Mouse (Mus musculus) forebrain, embryonic 10.5 days (tissue): ENCODE measurements around the gene Map7d3. TPM values are rescaled to one million over a fixed set of nuclear protein-coding genes. Genes with fewer than 3 reads are reported as not detected.

Experiments used
- DNase-seq: peaks from one replicate; pipeline ENCODE4 v3.0.0-alpha.2; 2017; ENCODE audit warnings: low spot score; ENCODE audit errors: extremely low spot score
- H3K27ac ChIP-seq: fragments of 300-500 bp; sonication (generic); 2 replicates; pipeline ENCODE4 v1.5.1; 2016; ENCODE audit warnings: mild to moderate bottlenecking
- H3K27me3 ChIP-seq: fragments of 300-500 bp; sonication (generic); 2 replicates; pipeline ENCODE4 v1.6.1; 2016; ENCODE audit warnings: mild to moderate bottlenecking; ENCODE audit not compliant: poor library complexity, severe bottlenecking
- H3K36me3 ChIP-seq: fragments of 300-500 bp; sonication (generic); replicated peaks from 2 replicates; pipeline ENCODE4 v1.6.1; 2016; ENCODE audit warnings: mild to moderate bottlenecking, moderate library complexity
- H3K4me1 ChIP-seq: fragments of 300-500 bp; sonication (generic); 2 replicates; pipeline ENCODE4 v1.6.1; 2016
- H3K4me3 ChIP-seq: fragments of 300-500 bp; sonication (generic); 2 replicates; pipeline ENCODE4 v1.5.1; 2016; ENCODE audit warnings: mild to moderate bottlenecking, moderate library complexity
- H3K9me3 ChIP-seq: fragments of 300-500 bp; sonication (generic); 2 replicates; pipeline ENCODE4 v1.6.1; 2016; ENCODE audit warnings: mild to moderate bottlenecking, moderate library complexity
- WGBS: fragments of 180-500 bp; shearing (Covaris S2); methylation state at CpG from one replicate; pipeline ENCODE4 v1.1.7; 2016; 5-methylcytosine and 5-hydroxymethylcytosine counted together
- polyA plus RNA-seq: library from polyadenylated mRNA; unstranded; fragments of >200 nt; fragmentation: Nextera tagmentation; extraction: Ambion mirVana; gene quantifications from 2 replicates; pipeline ENCODE4 v1.2.1, GENCODE M21; 2016

Gene Map7d3
- 2.5 and 2.8 TPM in 2 replicates for polyA plus RNA-seq

DNA sequence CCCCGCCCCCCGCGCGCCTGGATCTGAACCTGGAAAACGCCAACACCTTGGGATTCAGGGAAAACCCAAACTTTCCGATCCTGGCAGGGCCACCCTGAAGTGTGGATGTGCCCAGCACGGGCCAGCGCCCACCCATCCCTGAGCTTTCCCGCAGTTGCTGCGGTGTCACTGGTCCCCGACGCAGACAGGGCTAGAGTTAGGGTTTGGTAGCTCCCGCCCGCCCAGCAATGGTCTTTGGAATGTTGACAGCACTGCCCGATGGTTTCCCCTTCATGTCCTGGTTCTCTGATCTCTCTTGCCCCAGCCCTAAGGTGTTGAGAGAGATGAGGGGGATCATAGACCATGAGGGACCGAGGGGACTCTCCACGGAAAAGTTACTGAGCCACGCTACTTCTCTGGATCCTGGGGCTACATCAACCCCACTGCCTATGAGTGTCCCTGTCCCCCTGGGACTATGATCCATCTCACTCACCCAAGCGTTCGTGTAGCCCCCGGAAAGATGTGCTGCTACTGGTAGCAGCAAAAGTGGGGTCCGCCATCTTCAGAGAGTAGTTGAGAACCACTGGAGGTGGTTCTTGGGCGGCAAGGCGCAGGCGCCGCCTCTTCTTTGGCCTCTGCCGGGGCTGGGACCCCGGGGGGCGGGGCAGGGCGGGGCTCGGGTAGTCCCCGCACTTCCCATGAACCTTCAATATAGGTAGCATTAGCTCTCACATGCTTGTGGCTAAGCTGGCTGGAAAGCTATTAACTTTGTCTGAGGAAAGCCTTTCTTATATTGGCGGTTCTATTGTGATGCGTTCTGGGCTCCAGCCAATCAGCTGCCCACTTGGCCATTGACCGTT lies at the start of gene Map7d3:
TSS of gene Map7d3 (minus strand) at position 562 of the 839 bp plus-strand sequence.
- H3K4me3 ChIP-seq, result peak within 1 kb of the TSS; percentile 59
- H3K9me3 ChIP-seq, result no peaks in the 10 kb centered on the region
- peaks cover 6% of the 10 kb centered on the region for H3K36me3 ChIP-seq
- no peaks in the 10 kb centered on the region for H3K4me1 ChIP-seq
- no peaks in the 10 kb centered on the region for H3K27me3 ChIP-seq
- peak within 1 kb of the TSS; percentile 54 for H3K27ac ChIP-seq
- DNase-seq, result peak; percentile 34
- 20% methylated on average over 35 of the region's 35 CpGs for WGBS

DNA sequence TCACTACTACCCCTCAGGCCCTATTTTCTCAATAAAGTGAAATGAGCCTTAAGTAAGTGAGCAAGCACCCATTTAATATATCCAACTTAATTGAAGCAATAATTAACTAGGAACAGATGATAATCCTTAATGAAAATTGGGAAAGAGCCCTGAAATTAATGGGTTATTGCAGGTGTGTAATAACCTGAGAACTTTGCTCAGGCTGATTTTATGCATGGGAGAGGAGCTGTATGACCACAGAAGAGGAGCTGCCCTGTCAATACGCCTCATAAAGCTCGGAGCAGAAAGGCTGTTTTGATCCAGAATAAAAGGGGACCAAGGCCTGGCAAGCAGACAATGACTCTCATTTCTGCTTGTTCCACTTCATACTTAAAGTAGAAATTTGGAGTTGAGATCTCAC lies 47.7 kb upstream of the Map7d3 start, which contains the start of gene Adgrg4:
TSS of gene Adgrg4 (plus strand) at position 301 of the 400 bp plus-strand sequence.
- no peak within 1 kb of the TSS for H3K27ac ChIP-seq
- no peaks in the 10 kb centered on the region for H3K9me3 ChIP-seq
- no peaks in the 10 kb centered on the region for H3K27me3 ChIP-seq
- H3K4me1 ChIP-seq, result no peaks in the 10 kb centered on the region
- no peak within 1 kb of the TSS for H3K4me3 ChIP-seq
- no peaks in the 10 kb centered on the region for H3K36me3 ChIP-seq
- 82% methylated on average over 2 of the region's 2 CpGs for WGBS
- no peak for DNase-seq

DNA sequence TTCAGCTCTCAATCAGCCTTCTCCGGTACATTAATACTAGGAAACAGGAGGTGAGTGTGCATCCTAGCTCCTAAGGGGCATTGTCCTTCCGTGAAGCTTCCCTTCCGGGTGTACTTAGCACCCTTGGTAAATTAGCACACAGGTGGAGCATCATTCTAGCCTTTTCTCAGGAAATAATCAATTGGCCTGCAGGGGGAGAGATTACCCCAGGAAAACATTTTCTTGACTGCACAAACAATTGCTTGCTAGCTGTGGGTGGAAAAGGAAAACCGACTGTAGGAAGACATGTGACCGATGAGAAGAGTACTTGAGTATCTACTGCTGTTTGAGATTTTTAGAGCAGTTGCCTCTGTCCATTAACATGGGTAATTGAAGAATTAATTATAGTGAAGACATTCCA lies 19.1 kb upstream of the Map7d3 start:
- no peak for DNase-seq
- Histone ChIP-seq H3K4me1 (no peaks in the 10 kb centered on the region), H3K36me3 (no peaks in the 10 kb centered on the region), H3K9me3 (no peaks in the 10 kb centered on the region), H3K27me3 (no peaks in the 10 kb centered on the region), H3K4me3 (no peak overlapping the region), H3K27ac (no peak overlapping the region)
- WGBS, result 83% methylated on average over 5 of the region's 5 CpGs

DNA sequence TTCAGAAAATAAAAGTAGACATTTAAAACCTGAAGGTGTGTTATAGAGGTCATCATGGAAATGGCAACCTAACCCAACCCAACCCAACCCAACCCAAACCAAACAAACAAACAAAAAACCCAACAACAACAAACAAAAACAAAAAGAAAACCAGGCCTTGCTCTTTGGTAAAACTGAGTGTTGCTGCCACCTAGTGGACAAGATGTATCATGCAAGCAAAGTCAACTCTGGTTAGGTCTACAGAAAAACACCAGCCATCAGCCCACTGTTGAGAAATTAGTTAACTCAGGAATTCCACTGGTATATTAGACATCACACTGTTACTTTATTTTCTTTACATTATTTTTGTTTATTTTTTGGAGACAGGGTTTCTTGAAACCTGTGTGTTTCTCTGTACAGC lies 17.2 kb upstream of the Map7d3 start:
- Histone ChIP-seq H3K36me3 (no peaks in the 10 kb centered on the region), H3K4me1 (no peaks in the 10 kb centered on the region), H3K27ac (no peak overlapping the region), H3K27me3 (no peaks in the 10 kb centered on the region), H3K4me3 (no peak overlapping the region), H3K9me3 (no peaks in the 10 kb centered on the region)
- DNase-seq, result peak; percentile 19

DNA sequence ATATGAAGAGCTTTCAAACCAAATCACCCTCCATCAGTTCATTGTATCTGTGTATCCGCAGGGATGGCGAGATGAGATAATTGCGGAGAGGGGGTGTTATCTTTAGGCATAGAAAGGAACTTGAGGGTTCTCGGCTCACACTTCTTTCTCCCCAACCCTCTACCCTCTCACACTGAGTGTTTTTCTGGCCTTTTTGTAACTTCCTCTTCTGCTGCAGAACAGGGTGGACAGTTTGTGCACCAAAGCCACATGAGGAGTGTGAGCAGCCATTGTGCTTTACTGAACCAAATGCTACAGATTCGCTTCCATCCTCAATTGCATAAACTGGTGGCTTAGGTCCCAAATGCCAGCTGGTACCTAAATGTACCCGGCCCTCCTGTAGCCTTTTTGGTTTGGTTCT lies 13.7 kb upstream of the Map7d3 start:
- Histone ChIP-seq H3K4me3 (no peak overlapping the region), H3K27me3 (no peaks in the 10 kb centered on the region), H3K9me3 (no peaks in the 10 kb centered on the region), H3K27ac (no peak overlapping the region), H3K4me1 (no peaks in the 10 kb centered on the region), H3K36me3 (no peaks in the 10 kb centered on the region)
- DNase-seq, result no peak
- WGBS, result 88% methylated on average over 6 of the region's 6 CpGs

DNA sequence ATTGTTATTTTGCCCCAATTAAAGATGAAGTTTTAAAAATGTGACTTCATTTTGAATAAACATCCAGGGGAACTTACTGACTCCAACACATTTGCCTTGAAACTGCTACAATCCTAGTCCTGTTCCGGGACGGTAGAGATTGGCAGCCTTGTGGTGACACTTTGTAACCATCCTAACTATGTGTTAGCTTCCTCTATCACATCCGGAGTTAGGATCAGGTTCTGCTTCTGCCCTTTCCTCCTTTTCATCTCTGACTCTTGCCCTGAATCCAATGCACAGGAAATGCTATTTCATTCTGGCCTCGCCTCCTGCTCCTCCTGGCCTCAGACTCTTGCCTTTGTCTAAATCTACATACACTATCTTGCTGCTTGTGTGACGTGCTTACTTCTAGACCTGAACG lies 5.4 kb upstream of the Map7d3 start:
- WGBS, result 85% methylated on average over 6 of the region's 6 CpGs
- H3K4me3 ChIP-seq, result no peak overlapping the region
- no peaks in the 10 kb centered on the region for H3K27me3 ChIP-seq
- DNase-seq, result no peak
- no peak overlapping the region for H3K27ac ChIP-seq
- H3K9me3 ChIP-seq, result no peaks in the 10 kb centered on the region
- H3K36me3 ChIP-seq, result no peaks in the 10 kb centered on the region
- no peaks in the 10 kb centered on the region for H3K4me1 ChIP-seq

DNA sequence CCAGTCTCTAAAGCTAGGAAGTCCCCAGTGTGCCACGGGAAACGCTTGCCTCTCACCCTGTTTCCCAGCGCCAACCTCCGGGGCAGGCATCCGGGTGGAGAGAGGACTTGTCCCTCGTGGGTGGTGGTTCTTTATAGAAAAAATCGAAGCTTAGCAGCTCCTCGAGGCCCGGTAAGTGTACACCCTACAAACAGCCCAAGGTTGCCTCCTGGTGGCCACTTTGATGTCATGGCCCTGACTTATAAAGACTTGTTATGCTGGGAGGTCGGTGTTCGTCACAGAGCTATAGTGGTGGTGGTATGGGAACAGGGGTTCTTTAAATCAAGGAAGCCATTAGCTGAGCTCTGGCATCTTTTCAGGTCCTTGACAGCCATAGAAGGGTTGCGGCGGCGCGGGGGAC lies 30.9 kb downstream of the Map7d3 start:
- Histone ChIP-seq H3K27ac (no peak overlapping the region), H3K36me3 (peaks cover 48% of the 10 kb centered on the region), H3K27me3 (no peaks in the 10 kb centered on the region), H3K9me3 (no peaks in the 10 kb centered on the region), H3K4me3 (no peak overlapping the region), H3K4me1 (peaks cover 1% of the 10 kb centered on the region; the same call in 1 of the 2 replicates)
- WGBS, result 57% methylated on average over 15 of the region's 15 CpGs
- DNase-seq, result peak; percentile 24

DNA sequence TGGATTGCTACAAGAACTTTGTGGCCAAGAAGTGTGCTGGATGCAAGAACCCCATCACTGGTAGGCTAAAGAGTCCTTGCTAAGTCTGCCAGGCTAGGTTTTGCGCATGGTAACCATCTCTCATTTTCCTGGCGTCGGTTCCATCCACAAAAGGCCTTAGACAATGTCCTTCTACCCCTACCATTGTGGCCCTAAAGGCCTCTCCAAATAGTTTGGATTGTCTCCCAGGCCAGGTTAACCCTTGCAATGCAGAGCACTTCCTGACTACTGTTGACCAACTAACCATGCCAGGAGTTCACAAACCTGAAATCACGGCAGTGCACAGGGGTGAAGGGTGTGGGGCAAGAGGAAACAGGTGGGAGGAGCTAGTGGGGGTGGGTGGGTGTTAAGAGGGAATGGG lies 31.5 kb downstream of the Map7d3 start:
- H3K27me3 ChIP-seq, result no peaks in the 10 kb centered on the region
- no peak overlapping the region for H3K27ac ChIP-seq
- no peaks in the 10 kb centered on the region for H3K9me3 ChIP-seq
- peaks cover 48% of the 10 kb centered on the region for H3K36me3 ChIP-seq
- WGBS, result 84% methylated on average over 4 of the region's 4 CpGs
- peaks cover 8% of the 10 kb centered on the region; the same call in 1 of the 2 replicates for H3K4me1 ChIP-seq
- no peak for DNase-seq
- H3K4me3 ChIP-seq, result no peak overlapping the region

DNA sequence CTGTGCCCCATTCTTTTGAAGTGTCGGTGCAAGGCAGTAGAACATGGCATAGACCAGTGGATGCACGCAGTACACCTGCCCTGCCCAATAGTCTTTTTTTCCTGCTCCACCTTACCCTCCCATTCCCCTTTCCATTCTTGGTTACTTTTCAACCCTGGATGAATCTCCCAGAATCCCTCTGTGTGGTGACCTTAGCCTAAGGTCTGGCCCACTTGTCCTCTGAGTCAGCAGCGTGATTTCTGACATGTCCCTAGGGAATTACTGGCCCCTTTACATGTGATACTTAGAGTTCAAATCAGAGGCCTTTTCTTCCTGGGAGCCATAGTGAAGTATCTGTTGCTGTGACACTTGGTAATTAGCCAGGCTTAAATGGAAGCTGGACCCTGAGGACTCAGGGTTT lies 34.6 kb downstream of the Map7d3 start:
- Histone ChIP-seq H3K27ac (no peak overlapping the region), H3K36me3 (peaks cover 28% of the 10 kb centered on the region), H3K9me3 (no peaks in the 10 kb centered on the region), H3K4me1 (peaks cover 9% of the 10 kb centered on the region; the same call in 1 of the 2 replicates), H3K27me3 (no peaks in the 10 kb centered on the region), H3K4me3 (no peak overlapping the region)
- 75% methylated on average over 3 of the region's 3 CpGs for whole genome bisulfite sequencing
- DNase-seq, result no peak

DNA sequence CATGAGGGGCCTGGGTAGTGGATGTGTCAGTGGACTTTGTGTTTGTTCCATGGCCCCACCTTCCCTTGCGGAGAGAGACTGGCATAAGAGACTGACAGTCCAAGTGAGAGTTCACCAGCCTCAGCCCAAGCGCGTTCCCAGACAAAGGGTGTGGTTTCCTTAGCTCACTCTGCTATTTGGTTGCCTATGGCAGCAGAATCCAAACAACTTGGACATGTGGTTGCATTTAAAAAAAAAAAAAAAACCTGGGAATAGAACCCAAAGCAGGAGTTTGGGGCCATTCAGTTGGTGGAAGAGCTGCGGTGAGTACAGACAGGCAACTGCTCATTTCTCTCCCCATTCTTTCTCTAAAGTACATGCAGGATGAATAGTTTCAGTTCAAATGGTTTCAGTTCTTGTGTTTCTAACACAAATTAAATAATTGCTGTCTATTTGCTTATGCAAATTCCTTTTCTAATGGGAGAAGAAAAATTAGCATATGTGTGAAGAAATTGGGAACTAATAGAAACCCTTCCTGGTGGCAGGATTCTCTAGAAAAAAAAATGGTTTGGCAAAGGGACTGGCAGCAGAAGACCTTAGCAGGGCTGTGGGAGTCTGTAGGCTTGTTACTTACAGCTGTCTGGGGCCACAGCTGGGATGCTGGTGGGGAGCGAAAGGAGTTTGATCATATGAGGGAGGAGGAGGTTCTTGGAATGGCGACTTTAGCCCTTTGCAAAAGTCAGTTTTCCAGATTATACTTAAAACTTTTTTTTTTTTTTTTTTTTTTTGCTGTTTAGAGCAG lies 35.7 kb downstream of the Map7d3 start:
- Histone ChIP-seq H3K27me3 (no peaks in the 10 kb centered on the region), H3K9me3 (no peaks in the 10 kb centered on the region), H3K4me3 (no peak overlapping the region), H3K27ac (no peak overlapping the region), H3K36me3 (peaks cover 23% of the 10 kb centered on the region), H3K4me1 (peaks cover 9% of the 10 kb centered on the region; the same call in 1 of the 2 replicates)
- WGBS, result 72% methylated on average over 6 of the region's 6 CpGs
- DNase-seq, result peak; percentile 15

DNA sequence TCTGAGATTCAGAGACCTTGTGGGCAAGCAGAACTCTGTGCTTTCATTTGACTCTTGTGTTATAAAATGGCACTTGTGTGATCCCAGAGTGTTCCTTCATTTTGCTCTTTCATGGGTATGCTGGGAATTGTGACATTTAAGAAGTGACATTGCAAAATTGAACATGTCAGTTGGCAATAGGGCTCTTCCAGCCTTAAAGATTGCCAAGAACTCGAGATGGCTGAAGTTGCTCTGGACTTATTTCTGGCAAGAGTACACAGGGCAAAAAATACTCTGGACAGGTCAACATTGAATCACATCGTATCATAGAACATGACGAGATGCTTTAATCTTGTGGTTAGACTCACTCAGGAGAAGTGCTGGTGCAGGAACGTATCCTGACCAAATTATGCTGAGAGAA lies 48.8 kb downstream of the Map7d3 start:
- Histone ChIP-seq H3K4me3 (no peak overlapping the region), H3K27ac (no peak overlapping the region)

DNA sequence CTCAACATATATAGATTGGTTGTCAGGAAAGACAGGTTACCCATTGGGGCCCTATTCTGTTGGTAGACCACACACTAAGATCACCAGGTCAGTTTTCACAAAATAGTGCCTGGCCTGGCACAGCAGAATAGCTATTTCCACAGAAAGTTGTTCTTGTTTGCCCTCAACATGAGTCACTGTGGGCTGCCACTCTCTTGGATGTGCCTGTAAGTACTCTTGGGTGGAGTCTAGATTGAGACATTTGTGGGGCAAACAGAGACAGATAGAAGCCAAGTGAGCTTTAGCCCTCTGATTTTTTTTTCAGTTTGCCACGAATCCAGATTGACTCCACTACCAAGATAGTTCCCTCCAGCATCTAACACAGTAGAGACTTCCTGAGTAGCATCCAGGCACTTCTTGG lies 50.4 kb downstream of the Map7d3 start:
- Histone ChIP-seq H3K9me3 (no peaks in the 10 kb centered on the region), H3K27ac (no peak overlapping the region)

More for the DNA sequence above, 48.8 kb downstream of the Map7d3 start:
- no peaks in the 10 kb centered on the region for H3K36me3 ChIP-seq
- no peaks in the 10 kb centered on the region for H3K4me1 ChIP-seq
- no peak for DNase-seq
- no peaks in the 10 kb centered on the region for H3K9me3 ChIP-seq
- H3K27me3 ChIP-seq, result no peaks in the 10 kb centered on the region
- 89% methylated on average over 4 of the region's 4 CpGs for WGBS

DNA sequence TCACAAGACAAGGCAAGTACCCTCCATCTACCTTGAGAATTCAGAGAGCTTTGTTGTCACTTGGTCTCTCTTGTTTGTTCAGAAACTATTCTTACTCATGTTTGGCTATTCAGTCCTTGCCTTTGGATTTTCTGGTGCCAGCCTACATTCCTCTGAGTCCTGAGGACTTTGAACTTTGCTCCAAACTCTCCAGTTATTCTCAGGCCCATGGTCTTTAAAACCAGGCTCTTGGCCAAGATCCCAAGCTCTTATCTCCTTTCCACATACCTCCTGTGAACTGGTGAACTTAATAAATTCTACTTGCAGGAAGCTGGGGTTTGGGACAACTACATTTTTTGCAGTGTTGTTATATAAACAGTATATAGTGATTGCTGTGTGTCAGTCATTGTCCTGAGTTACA lies 52.3 kb downstream of the Map7d3 start:
- DNase-seq, result no peak
- Histone ChIP-seq H3K36me3 (no peaks in the 10 kb centered on the region), H3K4me3 (no peak overlapping the region), H3K4me1 (no peaks in the 10 kb centered on the region), H3K27ac (no peak overlapping the region), H3K9me3 (no peaks in the 10 kb centered on the region), H3K27me3 (no peaks in the 10 kb centered on the region)

More for the DNA sequence above, 50.4 kb downstream of the Map7d3 start:
- no peaks in the 10 kb centered on the region for H3K4me1 ChIP-seq
- H3K36me3 ChIP-seq, result no peaks in the 10 kb centered on the region
- 74% methylated on average over 1 of the region's 1 CpGs for WGBS
- no peaks in the 10 kb centered on the region for H3K27me3 ChIP-seq
- DNase-seq, result no peak
- H3K4me3 ChIP-seq, result no peak overlapping the region
